Mouse (Mus musculus) heart, adult 11 months (tissue): Measurements from ENCODE around the gene G6pc3.

Experiments
- DNase-seq: peaks from one replicate; pipeline ENCODE4 v3.0.0; 2022

G6pc3 gene

DNA sequence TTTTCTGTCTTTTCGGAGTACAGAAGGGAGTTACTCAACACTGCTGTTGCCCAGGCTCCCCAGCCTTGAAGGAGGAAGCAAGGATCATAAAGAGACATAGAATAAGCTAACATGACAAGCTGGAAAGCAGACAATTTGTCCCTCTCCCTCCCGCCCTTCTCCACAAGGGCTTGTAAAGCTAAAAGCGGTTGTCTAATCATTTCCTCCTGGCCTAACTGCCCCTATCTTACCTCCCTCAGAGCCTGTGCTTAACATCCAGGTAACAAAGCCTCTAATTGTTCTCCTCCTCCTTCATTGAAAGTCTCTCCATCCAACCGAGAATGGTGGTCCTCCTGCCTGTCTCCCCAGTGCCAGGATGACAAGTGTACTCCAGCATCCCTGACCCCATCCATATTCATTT is 1.4 kb downstream of the G6pc3 start:
- no peak for DNase-seq

DNA sequence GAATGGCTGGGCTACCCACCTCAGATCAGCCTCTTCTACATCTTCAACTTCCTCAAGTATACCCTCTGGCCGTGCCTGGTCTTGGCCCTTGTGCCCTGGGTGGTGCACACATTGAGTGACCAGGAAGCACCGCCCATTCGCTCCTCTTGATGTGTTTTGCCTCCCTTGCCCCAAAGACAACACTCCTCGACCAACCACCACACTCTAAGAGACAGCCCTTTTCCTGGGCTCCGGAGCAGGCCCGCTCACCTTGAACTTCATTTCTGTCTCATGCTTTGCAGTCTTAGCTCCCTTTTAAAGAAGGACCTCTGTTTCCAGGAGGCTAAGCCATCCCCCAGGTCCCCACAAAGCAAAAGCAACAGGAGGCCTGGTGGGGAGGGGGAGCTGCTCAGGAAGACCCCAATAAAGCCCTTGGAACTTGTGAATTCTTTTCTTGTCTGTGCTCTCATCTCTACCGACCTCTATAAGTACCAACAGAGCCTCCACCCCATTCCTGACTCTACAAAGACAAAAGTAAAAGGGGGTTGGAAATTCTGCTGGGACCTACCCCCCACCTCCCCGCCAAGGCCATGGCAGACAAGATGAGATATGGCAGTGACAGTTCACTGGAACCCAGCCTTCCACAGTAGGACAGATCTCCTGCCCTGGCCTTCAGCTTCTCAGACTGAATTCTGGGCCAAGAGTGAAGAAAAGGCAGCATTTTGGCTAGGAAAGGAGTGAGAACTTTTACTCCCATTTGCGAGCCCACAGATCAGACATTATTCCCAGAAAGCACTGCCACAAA is 4.4 kb downstream of the G6pc3 start:
- no peak for DNase-seq

DNA sequence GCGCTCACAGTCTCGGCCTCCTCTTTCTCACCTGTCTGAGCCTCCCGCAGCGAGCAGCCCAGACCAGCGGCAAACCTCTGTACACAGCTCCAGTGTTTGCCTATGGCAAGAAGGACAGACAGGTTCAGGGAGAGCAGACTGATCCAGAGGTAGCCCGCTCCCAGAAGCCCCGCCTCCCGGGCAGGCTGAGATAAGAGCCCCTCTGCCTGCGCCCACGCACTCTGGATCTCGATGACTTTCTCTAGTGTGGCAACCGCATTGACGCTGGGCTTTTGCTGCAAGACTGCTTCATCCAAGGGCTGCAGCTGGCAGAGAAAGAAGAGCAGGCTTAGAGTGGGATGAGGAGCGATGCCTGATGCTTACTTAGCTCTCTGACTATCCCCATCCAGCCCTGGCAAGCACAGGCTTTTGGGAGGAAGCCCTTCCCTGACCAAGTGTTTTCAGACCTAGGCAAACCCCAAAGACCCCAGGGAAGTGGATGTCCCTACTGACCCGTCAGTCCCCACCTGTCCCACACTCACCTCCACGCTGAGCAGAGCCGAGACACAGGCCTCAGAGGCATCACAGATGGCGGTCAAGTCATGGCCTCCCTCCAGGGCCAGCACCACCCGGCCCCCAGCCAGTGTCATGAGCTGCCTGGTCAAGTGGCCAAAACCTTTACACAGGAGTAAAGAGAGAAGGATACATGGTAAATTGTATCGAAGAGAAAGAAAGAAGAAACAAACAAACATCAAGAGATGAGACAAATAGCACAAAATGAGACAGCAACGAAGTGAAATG is 6.8 kb downstream of the G6pc3 start:
- peak; percentile 89 for DNase-seq

DNA sequence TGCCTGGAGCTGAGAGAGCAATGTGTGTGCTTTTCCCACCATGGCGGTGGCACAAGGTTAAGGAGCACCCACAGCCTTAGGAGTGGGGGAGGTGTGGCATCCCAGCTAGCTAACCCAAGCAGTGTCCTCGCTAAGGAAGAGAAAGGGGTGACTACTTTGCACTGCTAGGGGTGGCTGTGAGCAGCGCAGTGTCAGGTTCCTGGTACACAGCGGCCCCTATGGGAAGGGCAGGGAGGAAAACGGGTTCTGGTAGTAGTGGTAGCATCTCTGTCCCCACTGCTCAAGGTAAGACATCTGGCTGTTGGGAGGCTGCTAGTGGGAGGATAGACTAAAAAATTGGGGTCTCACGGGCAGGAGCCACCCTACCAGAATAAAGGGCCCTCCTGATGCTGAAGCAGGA is 8.8 kb downstream of the G6pc3 start:
- DNase-seq = no peak

DNA sequence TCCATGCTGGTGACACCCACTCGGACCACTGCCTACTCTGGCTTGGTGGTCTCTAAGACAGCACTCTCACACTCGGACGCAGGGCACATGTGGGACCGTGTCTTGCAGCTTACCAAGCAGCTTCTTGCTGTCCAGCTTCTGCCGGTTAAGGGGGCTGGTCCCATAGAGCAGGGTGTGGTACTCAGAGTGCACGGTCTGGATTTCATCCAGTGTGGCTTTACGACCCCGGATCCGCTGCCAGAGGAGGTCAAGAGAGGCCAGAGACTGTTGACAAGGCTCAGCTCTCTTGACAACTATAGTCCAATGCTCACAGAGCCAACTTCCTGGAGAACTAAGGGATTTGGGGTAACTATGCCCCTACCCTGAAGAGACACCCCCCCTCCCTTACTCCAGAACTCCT is 10.4 kb downstream of the G6pc3 start:
- peak; percentile 91 for DNase-seq

DNA sequence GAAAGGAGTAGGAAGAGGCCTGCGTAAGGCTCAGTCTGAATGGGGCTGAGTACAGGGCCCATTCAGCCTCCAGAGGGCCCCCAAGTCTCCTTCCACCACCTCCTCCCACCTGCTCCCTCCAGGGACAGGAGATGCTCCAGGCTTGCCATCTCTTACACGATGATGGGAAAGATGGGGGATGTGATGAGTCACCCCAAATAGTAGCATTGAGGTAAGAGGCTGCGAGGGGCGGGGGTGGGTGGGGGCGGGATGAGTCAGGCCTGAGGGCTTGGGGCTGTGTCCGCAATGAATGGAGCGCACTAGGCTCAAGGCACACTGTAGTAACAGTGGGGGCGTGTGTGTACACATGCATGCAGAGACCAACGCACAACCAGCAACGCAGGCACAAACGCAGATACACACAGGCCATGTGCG is 12.0 kb downstream of the G6pc3 start:
- DNase-seq = no peak

DNA sequence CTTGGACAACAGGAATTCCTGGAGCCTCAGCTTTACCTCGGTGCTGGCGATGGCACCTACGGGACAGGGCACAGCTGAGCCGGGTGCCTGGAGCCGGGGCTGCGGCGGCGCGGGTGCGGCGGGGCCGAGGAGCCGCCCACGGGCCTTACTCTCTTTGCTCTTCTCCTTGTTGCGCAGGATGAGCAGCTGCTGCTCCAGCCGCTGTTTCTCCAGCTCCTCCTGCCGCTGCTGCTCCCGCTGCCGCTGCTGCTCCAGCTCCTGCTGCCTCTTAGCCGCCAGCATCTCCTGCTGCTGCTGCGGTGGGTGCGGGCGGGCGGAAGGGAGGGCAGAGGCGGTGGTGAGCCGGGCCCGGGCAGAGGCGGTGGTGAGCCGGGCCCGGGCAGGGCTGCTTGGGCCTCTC is 17.1 kb downstream of the G6pc3 start:
- no peak for DNase-seq

DNA sequence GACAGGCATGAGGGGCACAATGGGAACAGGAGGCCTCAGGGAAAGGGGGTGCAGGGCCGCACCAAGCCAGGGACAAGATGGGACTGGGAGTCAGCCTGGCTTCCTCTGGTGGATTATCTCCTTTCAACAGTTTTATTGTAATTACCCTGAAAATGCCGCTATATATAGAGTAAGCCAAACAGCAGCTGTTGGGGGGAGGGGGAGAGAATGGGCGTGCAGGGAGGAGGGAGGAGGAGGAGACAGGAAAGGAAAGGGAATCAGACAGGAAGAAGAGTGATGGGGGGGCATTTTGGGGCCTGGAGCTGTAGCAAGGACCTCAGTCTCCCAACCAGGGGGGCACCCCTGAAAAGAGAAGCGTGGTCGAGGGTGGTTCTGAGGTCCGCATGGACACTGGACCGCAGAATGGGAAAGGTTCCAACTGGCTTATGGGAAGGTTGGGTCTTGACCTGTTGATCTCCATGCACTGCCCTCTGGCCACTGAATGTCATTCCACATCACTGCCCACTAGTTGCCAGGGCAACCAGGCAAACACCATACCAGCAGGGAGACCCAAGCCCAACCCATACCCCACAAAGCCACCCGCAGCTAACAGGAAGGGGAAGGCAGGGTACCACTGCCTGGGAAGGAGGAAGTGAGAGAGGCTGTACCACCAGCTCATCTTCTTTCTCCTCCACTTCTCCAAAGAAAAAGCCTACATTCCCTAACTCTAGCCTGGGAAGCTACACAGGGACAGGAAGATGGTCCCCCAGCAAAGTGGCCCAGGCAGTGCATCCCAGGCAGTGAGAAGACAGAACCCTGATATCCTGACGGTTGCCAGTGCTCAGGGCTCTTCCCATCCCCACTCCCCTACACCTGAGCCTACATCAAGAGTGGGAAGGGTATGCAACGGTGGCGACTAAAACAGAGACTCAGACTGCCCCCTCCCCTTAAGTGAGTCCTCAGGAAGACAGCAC is 18.7 kb downstream of the G6pc3 start:
- peak; percentile 97 for DNase-seq

DNA sequence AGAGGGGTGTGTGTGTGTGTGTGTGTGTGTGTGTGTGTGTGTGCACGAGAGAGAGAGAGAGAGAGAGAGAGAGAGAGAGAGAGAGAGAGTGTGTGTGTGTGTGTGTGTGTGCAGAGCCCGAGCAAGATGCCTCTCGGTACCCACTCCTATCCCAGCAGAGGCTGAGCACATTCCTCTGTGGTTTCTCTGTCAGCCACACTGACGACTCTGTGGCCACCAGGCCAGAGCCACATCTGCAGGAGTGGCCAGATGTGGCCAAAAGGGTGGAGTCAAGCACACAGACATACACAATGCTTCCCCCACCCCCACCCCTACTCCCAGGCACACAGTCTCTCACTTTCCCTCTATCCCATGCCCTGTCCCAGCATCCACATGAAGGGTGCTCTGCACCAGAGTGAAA is 19.4 kb downstream of the G6pc3 start:
- no peak for DNase-seq

DNA sequence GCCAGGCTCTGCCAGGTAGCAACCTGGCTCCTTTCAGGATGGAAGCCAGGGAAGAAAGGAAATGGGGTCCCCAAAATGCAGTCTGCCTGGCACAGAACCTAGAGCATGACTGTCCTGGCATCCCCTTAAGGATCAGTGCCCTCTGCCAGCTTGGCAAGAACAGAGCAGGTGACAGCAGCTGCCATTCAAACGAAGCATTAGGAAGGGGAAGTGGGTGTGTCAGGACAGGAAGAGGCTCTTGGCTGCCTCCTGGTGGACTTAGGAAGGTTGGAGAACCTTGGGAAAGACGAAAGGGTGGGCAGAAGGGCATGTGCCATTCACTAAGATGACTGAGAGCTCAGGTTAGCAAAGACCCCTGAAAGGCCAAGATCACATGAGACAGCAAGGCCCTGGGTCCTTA is 20.3 kb downstream of the G6pc3 start:
- peak; percentile 94 for DNase-seq

DNA sequence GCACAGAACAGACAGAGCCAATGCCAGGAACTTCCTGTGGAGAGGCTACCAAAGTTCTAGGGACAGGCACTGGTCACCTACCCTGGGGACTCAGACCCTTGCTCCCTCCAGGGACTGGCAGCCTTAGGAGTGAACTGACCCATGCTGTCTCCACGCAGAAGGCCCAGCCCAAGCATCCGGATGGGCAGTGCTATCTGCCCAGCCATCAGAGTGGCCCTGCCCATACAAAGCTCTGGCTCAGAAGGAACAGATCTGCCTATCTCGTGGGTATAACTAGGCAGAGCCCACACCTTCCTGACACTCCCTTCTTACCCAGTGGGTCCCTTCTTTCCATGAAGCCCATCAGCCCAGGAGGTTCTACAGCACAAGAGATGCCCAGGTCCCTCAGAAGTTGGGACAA is 20.8 kb downstream of the G6pc3 start:
- DNase-seq = no peak

DNA sequence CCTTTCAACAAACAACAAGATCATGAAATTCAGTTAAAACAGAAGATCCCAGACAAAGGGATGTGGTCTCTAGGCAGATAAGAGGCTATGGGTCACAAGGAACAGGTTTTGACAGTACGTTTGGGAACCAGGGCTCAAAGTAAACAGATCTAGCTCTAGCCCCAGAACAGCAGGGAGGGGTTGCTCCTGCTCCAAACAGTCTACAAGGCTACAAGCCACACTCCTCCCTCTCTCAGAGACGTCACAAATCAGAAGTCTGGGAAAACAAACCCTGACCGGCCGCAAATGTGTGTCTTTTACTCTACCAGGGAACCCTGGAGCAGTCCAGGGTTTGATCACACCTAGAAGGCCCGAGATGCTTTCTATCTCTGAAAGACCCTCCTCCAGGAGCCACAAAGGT is 21.6 kb downstream of the G6pc3 start:
- peak; percentile 76 for DNase-seq

DNA sequence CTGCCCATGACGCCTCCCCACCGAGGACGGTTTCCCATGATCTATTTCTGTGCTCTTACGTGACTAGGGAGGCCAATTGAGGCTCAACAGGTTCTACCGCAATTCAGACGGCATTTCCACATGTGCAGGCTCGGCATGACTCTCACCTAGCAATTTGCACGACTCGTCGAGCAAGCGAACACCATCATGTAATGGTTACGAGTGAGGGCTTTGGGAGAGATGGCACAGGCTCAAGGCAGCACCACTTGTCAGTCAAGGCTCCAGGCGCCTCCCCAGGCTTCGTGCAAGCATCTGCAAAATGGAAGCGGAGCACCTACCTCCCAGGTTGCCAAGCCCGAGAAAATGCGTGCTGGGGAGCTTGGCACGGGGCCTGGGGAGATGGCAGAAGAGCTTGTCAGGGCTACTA is 22.5 kb downstream of the G6pc3 start:
- DNase-seq = peak; percentile 95

DNA sequence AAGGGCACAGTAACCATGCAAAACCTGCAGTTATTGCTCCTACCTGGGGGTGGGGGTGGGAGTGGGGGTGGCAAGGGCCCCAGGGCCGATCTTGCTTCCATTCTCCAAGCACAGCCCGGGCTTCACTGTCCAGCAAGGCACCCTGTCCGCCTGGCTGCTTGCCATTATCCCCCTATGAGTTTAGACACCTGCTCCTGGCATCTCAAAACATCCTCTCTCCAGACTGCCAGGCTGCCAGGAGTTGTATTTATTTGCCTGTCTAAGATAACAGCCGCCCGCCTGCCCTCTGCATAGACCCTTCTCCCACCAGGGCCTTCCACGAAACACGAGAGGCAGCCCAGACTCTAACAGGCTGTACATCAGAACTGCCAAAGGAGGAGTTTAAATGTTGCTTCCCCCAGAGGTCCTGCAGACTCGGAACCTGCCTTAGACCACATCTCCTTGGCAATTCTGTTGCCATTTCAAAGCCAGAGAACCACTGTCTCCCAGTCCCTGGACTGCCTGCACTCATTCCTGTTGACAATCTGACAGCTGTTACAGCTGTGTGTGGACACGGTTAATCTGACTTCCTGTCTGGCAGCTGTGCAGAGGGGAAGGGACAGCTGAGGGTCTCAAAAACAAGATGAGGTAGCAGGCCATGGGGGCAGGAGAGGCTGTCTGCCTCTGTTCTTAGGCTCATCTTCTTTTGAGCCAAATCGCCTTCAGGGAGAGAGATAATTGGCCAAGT is 25.2 kb downstream of the G6pc3 start:
- peak; percentile 93 for DNase-seq

DNA sequence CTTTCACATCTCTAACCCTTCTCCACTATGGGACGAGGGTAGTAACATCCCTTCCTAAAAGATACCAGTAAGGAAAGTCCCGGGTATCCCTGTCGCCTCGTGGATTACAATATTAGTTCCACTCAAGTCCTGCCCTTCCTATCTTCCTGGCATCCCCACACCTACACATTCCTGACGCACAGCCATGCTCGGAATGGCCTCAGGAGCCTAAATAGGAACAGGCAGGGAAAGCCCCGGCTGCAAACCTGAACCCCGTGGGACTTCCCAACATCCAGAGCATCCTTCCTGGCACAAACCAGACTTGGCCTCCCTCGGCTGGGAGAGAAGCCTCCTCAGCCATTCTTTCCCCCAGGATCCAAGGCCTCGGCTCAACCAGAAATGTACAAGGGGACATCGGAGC is 26.1 kb downstream of the G6pc3 start:
- DNase-seq = peak; percentile 94

DNA sequence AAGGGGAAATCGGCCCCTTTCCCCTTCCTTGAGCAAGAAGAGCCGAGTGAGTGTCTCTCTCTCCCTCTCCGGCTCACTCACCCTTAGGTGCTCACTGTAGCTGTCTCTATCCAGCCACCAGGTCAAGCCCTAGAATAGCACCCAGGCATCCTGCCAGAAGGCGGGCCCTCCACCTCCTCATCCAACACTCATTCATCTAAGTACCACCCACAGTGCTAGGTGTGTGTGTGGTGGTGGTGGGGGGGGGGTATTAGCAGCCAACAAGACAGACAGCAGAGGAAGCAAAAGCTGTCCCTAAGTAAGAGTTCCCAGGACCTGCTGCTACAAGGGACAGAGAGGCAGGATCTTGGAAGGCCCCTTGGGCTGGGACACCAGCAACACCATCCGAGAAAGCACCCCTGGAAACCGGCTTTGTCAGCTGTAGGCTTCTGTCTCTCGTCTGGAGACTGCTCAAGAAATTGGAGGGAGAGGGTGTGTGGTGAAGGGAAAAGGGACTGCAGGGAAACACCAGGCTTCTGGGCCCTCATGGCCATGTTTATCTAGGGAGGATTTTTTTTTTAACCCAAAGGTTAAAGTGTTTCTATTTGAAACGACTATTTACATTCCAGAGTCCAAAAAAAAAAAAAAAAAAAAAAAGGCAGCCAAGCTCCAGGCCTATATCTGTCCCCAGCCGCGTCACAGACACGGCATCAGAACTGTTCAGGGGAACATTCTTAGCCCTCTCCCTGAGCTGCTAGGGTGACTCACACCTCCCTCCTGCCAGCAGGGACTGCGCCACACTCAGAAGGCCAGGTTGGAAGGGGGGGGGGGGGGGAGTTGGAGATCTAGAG is 26.9 kb downstream of the G6pc3 start:
- DNase-seq = peak; percentile 98

DNA sequence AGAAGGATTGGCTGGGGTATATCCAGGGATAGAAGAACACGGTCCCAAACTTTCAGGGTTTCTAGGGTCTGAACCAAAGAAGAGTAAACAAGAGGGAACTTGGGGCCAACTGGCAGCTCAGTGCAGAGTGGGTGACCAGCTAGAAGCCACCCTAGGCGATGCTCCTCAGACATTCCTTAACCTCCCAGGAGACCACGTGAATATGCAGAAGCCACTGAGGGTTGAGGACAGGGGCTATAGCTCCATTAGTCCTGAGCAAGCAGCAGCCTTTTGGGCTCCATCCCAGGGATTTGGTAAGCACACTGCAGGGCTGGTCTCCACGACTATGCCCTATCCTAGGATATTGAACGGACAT is 27.4 kb downstream of the G6pc3 start:
- peak; percentile 94 for DNase-seq

DNA sequence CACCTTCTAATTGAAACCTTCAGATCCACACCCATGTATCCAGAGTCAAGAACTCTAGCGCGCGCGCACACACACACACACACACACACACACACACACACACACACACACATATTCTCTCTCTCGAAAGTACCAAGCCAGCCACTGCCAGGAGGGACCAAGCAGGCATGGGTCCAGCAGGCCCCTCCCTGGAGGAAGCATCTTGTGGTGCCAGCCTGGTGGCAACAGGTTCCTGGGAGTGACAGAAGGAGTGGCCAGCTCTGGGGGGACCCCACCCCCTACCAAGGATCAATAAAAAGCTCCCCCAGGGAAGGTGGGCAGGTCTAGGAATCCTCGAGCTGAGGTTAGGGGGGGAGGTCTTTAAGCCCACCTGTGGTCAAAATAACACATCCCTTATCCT is 28.0 kb downstream of the G6pc3 start:
- DNase-seq = peak; percentile 95

DNA sequence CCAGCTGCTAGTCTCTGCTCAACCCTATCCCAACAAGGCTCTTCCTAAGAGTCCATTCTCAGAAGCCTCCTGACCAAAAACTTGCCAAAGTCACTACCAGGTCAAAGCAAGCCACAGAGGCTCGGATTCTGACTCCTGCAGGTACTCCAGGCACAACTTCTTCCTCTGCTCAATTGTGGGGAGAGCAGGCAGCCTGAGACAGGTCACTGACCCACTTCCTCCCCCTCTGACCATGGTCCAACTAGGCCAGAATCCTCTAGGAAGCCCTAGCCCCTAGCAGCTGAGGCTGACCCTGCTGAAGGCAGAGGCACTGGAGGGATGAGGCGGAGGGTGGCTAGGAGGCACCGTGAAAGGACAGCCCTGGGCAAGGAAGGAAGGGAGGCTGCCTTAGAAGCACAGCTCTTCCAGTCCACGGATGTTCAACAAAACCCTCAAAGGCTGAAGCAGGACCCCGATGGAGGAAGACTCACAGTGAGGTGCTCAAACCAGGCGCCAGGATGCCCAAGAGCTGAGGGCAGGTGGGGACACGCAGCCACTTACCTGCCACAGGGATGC is 28.5 kb downstream of the G6pc3 start:
- peak; percentile 94 for DNase-seq

DNA sequence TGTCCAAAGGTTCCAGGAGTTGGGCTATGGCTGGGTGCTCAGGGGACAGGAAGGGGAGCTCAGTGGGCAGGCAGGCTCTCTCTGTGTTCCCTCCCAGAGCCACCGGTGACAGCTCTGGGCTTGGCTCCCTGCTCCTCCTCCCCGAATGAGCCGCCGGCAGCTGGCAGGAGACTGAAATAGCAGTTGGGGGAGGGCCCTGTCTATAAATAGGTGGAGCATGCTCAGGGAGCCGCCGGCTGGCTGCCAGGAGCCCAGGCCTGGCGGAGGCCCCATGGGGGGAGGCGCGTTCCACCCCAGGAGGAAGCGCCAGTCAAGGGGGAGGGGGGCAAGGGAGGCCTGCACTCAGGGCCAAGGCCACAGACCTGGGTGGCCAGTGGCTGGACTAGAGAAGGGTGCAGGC is 29.4 kb downstream of the G6pc3 start:
- peak; percentile 100 for DNase-seq

DNA sequence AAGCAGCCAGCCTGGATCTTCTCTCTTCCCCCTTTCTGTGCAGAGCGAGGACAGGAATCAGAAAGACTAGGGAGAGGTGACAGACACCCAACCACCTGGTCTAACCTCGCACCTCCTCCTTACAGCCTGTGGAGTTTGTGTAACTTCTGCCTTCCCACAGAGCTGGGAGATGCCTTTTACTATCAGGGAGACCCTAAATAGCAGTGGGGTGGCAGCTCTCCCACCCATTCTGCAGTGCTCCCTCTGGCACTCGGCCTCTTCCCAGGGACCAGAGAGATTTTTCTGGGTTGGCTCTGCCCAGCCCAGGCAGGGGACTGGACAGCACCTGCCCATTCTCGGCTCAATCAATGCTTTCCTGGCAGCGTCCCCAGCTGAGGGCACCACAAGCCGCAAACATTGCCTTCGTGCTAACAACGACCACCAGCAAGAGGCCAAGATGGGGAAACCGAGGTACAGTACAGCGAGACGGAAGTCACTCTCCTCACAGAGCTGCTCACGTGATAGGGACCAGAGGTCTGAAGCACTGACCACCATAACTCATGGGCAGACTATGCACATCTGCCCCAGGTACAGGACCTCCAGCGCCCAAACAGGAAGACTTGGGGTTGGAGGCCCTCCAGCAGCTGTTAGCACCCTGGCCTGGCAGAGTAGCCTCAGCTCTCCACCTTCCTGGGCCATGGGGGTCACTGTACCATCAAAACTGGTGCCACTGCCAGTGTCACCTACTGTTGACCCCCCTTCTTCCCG is 30.0 kb downstream of the G6pc3 start:
- DNase-seq = no peak
